Mouse (Mus musculus) heart, embryonic 13.5 days (tissue): ENCODE measurements around the gene Ccdc115. TPM values are rescaled to one million over a fixed set of nuclear protein-coding genes. Genes with fewer than 3 reads are reported as not detected.

Source experiments
- ATAC-seq: fragments of 200-750 bp; cut with Nextera tagmentation; 2 replicates; pipeline ENCODE4 v1.8.0; 2017; ENCODE audit warnings: moderate TSS enrichment; ENCODE audit not compliant: insufficient number of reproducible peaks, low FRiP score, low TSS enrichment; ENCODE audit errors: extremely low read depth
- H3K27ac ChIP-seq: fragments of 300-500 bp; sonication (generic); replicated peaks from 2 replicates; pipeline ENCODE4 v1.5.1; 2015; ENCODE audit warnings: moderate library complexity, mild to moderate bottlenecking, inconsistent platforms
- H3K27me3 ChIP-seq: fragments of 300-500 bp; sonication (generic); replicated peaks from 2 replicates; pipeline ENCODE4 v1.6.1; 2015; ENCODE audit warnings: mild to moderate bottlenecking, inconsistent platforms
- H3K36me3 ChIP-seq: fragments of 300-500 bp; sonication (generic); 2 replicates; pipeline ENCODE4 v1.6.1; 2015; ENCODE audit warnings: mild to moderate bottlenecking, inconsistent platforms
- H3K4me1 ChIP-seq: fragments of 300-500 bp; sonication (generic); 2 replicates; pipeline ENCODE4 v1.6.1; 2015; ENCODE audit warnings: inconsistent platforms
- H3K4me2 ChIP-seq: fragments of 300-500 bp; sonication (generic); 2 replicates; pipeline ENCODE4 v1.6.1; 2015; ENCODE audit warnings: inconsistent platforms, mild to moderate bottlenecking, moderate library complexity
- H3K4me3 ChIP-seq: fragments of 300-500 bp; sonication (generic); 2 replicates; pipeline ENCODE4 v1.5.1; 2015; ENCODE audit warnings: moderate library complexity, mild to moderate bottlenecking, inconsistent platforms
- H3K9ac ChIP-seq: fragments of 300-500 bp; sonication (generic); 2 replicates; pipeline ENCODE4 v1.6.1; 2015; ENCODE audit warnings: inconsistent platforms, mild to moderate bottlenecking, moderate library complexity
- H3K9me3 ChIP-seq: fragments of 300-500 bp; sonication (generic); 2 replicates; pipeline ENCODE4 v1.6.1; 2016; ENCODE audit warnings: inconsistent platforms
- WGBS: fragments of 180-500 bp; shearing (Covaris S2); methylation state at CpG from one replicate; pipeline ENCODE4 v1.1.7; 2015; ENCODE audit warnings: mixed read lengths; 5-methylcytosine and 5-hydroxymethylcytosine counted together
- microRNA-seq: library from miRNA; unstranded; fragments of <30 nt; microRNA quantifications from one replicate; pipeline ENCODE4, GENCODE M21; 2016
- polyA plus RNA-seq: library from polyadenylated mRNA; unstranded; fragments of >200 nt; fragmentation: Nextera tagmentation; extraction: Ambion mirVana; gene quantifications from 2 replicates; pipeline ENCODE4 v1.2.1, GENCODE M21; 2015

Gene Ccdc115
- polyA plus RNA-seq, 1 experiment from 2014 or later, result 42.0 TPM

DNA sequence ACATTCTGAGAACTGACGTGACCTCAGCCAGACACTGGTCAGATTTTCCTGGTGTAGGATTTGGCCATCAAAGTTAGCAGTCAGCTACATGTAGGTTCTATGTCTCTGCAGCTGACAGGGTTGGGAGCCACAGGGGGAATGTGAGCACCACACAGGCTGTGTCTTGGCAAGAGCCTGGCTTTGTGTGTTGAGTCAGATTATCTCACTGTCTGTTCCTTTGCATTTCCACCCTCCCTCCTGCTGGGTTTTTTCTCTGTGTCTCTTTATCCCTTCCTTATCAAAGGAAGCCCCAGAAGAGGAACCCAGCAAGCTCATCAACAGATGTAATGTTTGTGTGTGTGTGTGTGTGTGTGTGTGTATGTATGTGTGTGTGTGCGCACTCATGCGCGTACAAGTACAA is 43.2 kb downstream of the Ccdc115 start:
- H3K27ac ChIP-seq, result no peak overlapping the region
- no peak overlapping the region for H3K4me2 ChIP-seq
- H3K9me3 ChIP-seq, result no peaks in the 10 kb centered on the region
- H3K9ac ChIP-seq, result no peak overlapping the region
- no peaks in the 10 kb centered on the region for H3K36me3 ChIP-seq
- H3K4me3 ChIP-seq, result no peak overlapping the region
- 82% methylated on average over 4 of the region's 4 CpGs for WGBS
- no peak for ATAC-seq
- H3K4me1 ChIP-seq, result peaks cover 10% of the 10 kb centered on the region; the same call in 1 of the 2 replicates
- H3K27me3 ChIP-seq, result no peaks in the 10 kb centered on the region

- 65% methylated on average over 6 of the region's 6 CpGs for WGBS
- Histone ChIP-seq H3K36me3 (no peaks in the 10 kb centered on the region), H3K9me3 (no peaks in the 10 kb centered on the region), H3K27me3 (no peaks in the 10 kb centered on the region), H3K27ac (peak overlapping the region; percentile 70), H3K4me1 (peaks cover 20% of the 10 kb centered on the region), H3K4me2 (no peak overlapping the region), H3K4me3 (no peak overlapping the region), H3K9ac (no peak overlapping the region)
- ATAC-seq, result no peak
Observed at GRCm38 (mm10) chr1:34389234-34389891, 50.1 kb downstream of the Ccdc115 start.

GRCm38 (mm10) chr1:34388849-34389233 is 50.6 kb downstream of the Ccdc115 start:
- Histone ChIP-seq H3K4me2 (no peak overlapping the region), H3K4me1 (peaks cover 20% of the 10 kb centered on the region), H3K4me3 (no peak overlapping the region), H3K27ac (peak overlapping the region; percentile 70), H3K27me3 (no peaks in the 10 kb centered on the region), H3K9me3 (no peaks in the 10 kb centered on the region), H3K36me3 (no peaks in the 10 kb centered on the region), H3K9ac (no peak overlapping the region)
- WGBS, result 80% methylated on average over 11 of the region's 11 CpGs
- ATAC-seq, result no peak

- H3K27ac ChIP-seq, result no peak overlapping the region
- 60% methylated on average over 12 of the region's 12 CpGs for WGBS
- no peak overlapping the region for H3K4me3 ChIP-seq
- no peak for ATAC-seq
- no peak overlapping the region for H3K9ac ChIP-seq
- no peak overlapping the region for H3K4me2 ChIP-seq
- H3K9me3 ChIP-seq, result no peaks in the 10 kb centered on the region
- H3K4me1 ChIP-seq, result peaks cover 20% of the 10 kb centered on the region
- no peaks in the 10 kb centered on the region for H3K27me3 ChIP-seq
- no peaks in the 10 kb centered on the region for H3K36me3 ChIP-seq
Observed at GRCm38 (mm10) chr1:34387346-34388327, 51.8 kb downstream of the Ccdc115 start.

Small RNA genes lying within 50 kb of the gene (microRNA-seq; reads per million reads assigned to microRNA genes)
- 1.0 reads per million for gene Mir5103

Other genes starting within 250 kb of the Ccdc115 start
- 66.3 and 67.7 TPM in 2 replicates for gene Imp4, start 179 bp upstream of the Ccdc115 start, polyA plus RNA-seq
- gene Ptpn18, start 20.1 kb upstream of the Ccdc115 start, polyA plus RNA-seq, result 15.1 and 15.8 TPM in 2 replicates
- not detected in 2 replicates for gene Prss39, start 58.7 kb upstream of the Ccdc115 start, polyA plus RNA-seq
- gene Cfc1, start 96.0 kb upstream of the Ccdc115 start, polyA plus RNA-seq, result 0.28 TPM in 2 replicates
- gene Prss40, start 121.3 kb upstream of the Ccdc115 start, polyA plus RNA-seq, result not detected in 2 replicates
- gene Amer3, start 140.0 kb upstream of the Ccdc115 start, polyA plus RNA-seq, result 0.05 TPM in 1 of 2 replicates, not detected in the other